Mouse (Mus musculus): ENCODE measurements around the gene Atp9a. TPM values are rescaled to one million over a fixed set of nuclear protein-coding genes. Genes with fewer than 3 reads are reported as not detected.
A peak's percentile ranks its signal among the peaks of the same experiment; 100 is the strongest.

The Atp9a gene
- polyA plus RNA-seq (2015; fragmentation: Nextera tagmentation; extraction: Ambion mirVana): 60.4 and 91.5 TPM in 2 replicates

GRCm38 (mm10) chr2:168742059-168742627 lies at the start of gene Atp9a:
Gene Atp9a, minus strand, starts transcription at chr2:168742409.
- Histone ChIP-seq H3K9ac (replicated peaks) (peak within 1 kb of the TSS; percentile 94), H3K4me3 (peak within 1 kb of the TSS; percentile 96), H3K27me3 (no peaks in the 10 kb centered on the region), H3K9me3 (no peaks in the 10 kb centered on the region), H3K4me1 (peaks cover 10% of the 10 kb centered on the region; the same call in 1 of the 2 replicates), H3K4me2 (replicated peaks) (peak within 1 kb of the TSS; percentile 67), H3K36me3 (no peaks in the 10 kb centered on the region), H3K27ac (replicated peaks) (peak within 1 kb of the TSS; percentile 97)
- 7% methylated on average over 29 of the region's 33 CpGs for whole genome bisulfite sequencing
- ATAC-seq (replicated peaks): peak; percentile 64

DNA sequence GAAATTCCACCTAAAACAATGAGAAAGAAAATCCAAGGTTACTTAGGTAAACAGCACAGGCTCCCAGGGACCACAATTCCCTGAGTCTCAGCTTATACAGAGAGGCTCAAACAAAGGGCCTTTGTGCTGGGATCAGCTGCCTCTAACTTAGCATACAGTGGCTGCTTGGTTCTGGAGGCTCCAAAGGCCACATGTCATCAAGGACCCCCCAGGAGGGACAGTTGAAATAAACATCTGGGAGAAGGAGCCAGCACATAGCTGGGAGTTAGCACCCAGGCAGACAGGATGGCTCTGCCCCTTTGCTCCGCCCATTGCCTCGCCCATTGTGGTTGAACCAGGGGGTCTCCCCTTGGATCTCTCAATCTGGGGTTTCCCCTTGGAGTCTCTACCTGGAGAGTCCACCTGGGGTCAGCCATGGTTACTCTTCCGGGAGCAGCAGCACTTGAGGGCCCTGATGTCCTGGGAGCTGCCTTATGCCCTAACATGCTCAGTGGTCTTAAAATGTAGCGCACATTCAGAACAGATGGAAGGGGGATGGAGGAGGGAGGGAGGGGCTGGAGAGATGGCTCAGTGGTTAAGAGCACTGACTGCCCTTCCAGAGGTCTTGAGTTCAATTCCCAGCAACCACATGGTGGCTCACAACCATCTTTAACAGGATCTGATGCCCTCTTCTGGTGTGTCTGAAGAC lies 49.0 kb upstream of the Atp9a start:
- Histone ChIP-seq H3K36me3 (no peaks in the 10 kb centered on the region), H3K4me1 (no peaks in the 10 kb centered on the region), H3K9ac (replicated peaks) (no peak overlapping the region), H3K4me2 (replicated peaks) (no peak overlapping the region), H3K27me3 (no peaks in the 10 kb centered on the region), H3K4me3 (no peak overlapping the region), H3K27ac (replicated peaks) (no peak overlapping the region), H3K9me3 (no peaks in the 10 kb centered on the region)
- WGBS: 71% methylated on average over 4 of the region's 4 CpGs
- no peak for ATAC-seq (replicated peaks)

- no peak overlapping the region for H3K9ac ChIP-seq (replicated peaks)
- ATAC-seq (replicated peaks): no peak
- H3K27me3 ChIP-seq: no peaks in the 10 kb centered on the region
- no peaks in the 10 kb centered on the region for H3K4me1 ChIP-seq
- no peak overlapping the region for H3K4me2 ChIP-seq (replicated peaks)
- no peak overlapping the region for H3K27ac ChIP-seq (replicated peaks)
- no peak overlapping the region for H3K4me3 ChIP-seq
- H3K9me3 ChIP-seq: no peaks in the 10 kb centered on the region
- WGBS: 96% methylated on average over 9 of the region's 9 CpGs
- H3K36me3 ChIP-seq: no peaks in the 10 kb centered on the region
Measured at GRCm38 (mm10) chr2:168786174-168786573, 44.0 kb upstream of the Atp9a start.

DNA sequence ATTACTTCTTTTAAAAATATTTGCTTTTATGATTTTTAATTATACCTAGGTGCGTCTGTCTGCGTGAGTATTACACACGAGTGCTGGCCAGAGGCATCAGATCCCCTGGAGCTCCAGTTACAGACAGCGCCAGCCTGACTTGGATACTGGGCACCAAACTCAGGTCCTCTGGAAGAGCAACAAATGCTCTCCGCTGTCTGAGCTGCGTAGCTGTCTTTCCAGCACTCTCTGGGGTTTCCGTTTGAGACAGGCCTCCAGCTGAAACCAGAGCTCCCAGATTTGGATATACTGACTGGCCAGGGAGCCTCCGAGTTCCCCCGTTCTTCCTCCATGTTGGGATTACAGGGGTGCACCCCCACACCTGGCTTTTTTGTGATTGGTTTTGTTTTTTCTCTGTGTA lies 38.4 kb upstream of the Atp9a start:
- Histone ChIP-seq H3K27ac (replicated peaks) (no peak overlapping the region), H3K4me3 (no peak overlapping the region), H3K36me3 (no peaks in the 10 kb centered on the region), H3K4me1 (peaks cover 6% of the 10 kb centered on the region; the same call in 1 of the 2 replicates), H3K9me3 (no peaks in the 10 kb centered on the region), H3K27me3 (no peaks in the 10 kb centered on the region), H3K9ac (replicated peaks) (no peak overlapping the region), H3K4me2 (replicated peaks) (no peak overlapping the region)
- no peak for ATAC-seq (replicated peaks)
- WGBS: 36% methylated on average over 9 of the region's 9 CpGs

- 15% methylated on average over 9 of the region's 9 CpGs for WGBS
- H3K27ac ChIP-seq (replicated peaks): no peak overlapping the region
- peaks cover 6% of the 10 kb centered on the region; the same call in 1 of the 2 replicates for H3K4me1 ChIP-seq
- no peak overlapping the region for H3K9ac ChIP-seq (replicated peaks)
- no peaks in the 10 kb centered on the region for H3K36me3 ChIP-seq
- no peaks in the 10 kb centered on the region for H3K9me3 ChIP-seq
- no peaks in the 10 kb centered on the region for H3K27me3 ChIP-seq
- H3K4me3 ChIP-seq: no peak overlapping the region
- ATAC-seq (replicated peaks): no peak
- no peak overlapping the region for H3K4me2 ChIP-seq (replicated peaks)
Measured at GRCm38 (mm10) chr2:168780024-168780423, 37.8 kb upstream of the Atp9a start.

DNA sequence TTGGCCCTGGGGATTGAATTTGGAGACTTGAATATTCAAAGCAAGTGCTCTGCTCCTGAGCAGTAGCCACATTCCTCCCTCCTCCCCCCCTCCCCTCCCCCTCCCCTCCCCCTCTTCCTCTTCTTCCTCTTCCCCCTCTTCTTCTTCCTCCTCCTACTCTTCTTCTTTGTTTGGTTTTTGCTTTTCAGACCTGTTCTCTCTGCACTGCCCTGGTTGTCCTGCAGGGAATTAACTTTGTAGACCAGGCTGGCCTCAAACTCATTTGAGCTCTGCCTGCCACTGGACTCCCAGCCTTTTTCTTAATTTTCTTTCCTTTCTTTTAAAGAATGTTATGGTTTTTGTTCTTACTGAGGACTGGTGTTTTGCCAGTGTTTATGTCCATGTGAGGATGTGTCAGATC lies 35.3 kb upstream of the Atp9a start:
- no peak overlapping the region for H3K4me2 ChIP-seq (replicated peaks)
- H3K4me1 ChIP-seq: peaks cover 6% of the 10 kb centered on the region; the same call in 1 of the 2 replicates
- no peaks in the 10 kb centered on the region for H3K27me3 ChIP-seq
- H3K27ac ChIP-seq (replicated peaks): no peak overlapping the region
- H3K9ac ChIP-seq (replicated peaks): no peak overlapping the region
- no peaks in the 10 kb centered on the region for H3K36me3 ChIP-seq
- H3K9me3 ChIP-seq: no peaks in the 10 kb centered on the region
- no peak overlapping the region for H3K4me3 ChIP-seq
- ATAC-seq (replicated peaks): no peak

DNA sequence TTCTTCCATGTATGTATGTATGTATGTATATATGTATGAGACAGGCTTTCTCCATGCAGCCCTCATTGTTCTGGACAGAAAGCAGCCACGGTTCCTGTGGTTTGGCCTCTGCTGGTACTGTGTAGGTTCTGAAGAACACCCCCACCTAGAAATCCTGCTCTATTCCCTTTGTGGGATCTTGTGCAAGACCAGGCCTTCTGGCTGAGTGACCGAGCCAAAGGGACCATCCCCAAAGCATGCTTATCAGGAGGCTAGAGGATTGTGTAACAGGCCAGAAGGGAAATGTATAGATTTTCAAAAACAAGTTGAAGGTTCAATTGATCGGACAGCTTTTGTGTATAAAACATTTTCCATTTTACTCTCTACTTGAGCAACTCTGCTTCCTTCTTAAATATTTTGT lies 34.0 kb upstream of the Atp9a start:
- no peak overlapping the region for H3K9ac ChIP-seq (replicated peaks)
- H3K27me3 ChIP-seq: no peaks in the 10 kb centered on the region
- no peaks in the 10 kb centered on the region for H3K36me3 ChIP-seq
- H3K9me3 ChIP-seq: no peaks in the 10 kb centered on the region
- H3K4me3 ChIP-seq: no peak overlapping the region
- WGBS: 81% methylated on average over 3 of the region's 3 CpGs
- ATAC-seq (replicated peaks): no peak
- peaks cover 6% of the 10 kb centered on the region; the same call in 1 of the 2 replicates for H3K4me1 ChIP-seq
- no peak overlapping the region for H3K27ac ChIP-seq (replicated peaks)
- H3K4me2 ChIP-seq (replicated peaks): no peak overlapping the region

GRCm38 (mm10) chr2:168769259-168769658 lies 27.1 kb upstream of the Atp9a start:
- H3K4me3 ChIP-seq: no peak overlapping the region
- H3K9me3 ChIP-seq: no peaks in the 10 kb centered on the region
- no peaks in the 10 kb centered on the region for H3K36me3 ChIP-seq
- peaks cover 31% of the 10 kb centered on the region for H3K4me1 ChIP-seq
- 33% methylated on average over 8 of the region's 8 CpGs for WGBS
- H3K4me2 ChIP-seq (replicated peaks): no peak overlapping the region
- no peak overlapping the region for H3K27ac ChIP-seq (replicated peaks)
- H3K9ac ChIP-seq (replicated peaks): no peak overlapping the region
- H3K27me3 ChIP-seq: peaks cover 52% of the 10 kb centered on the region
- ATAC-seq (replicated peaks): no peak

DNA sequence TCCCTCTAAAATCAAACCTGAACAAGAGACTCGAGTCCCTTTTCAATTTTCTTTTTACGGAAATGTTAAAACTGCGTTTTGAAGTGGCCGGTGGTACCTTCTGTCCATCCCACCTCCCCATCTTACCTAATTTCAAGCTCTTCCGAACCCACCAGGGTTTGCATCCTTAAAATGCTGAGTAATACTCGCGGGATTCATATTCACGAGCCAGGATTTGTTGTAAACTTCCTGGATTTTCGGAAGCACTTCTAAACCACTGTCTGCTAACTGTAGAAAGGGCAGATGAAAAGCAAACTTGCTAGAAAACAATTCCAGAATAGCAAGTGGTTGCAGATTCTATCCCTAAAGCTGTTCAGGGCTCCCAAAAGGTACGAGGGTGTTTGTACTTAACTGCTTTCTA lies 25.4 kb upstream of the Atp9a start, which contains the start of gene Sall4:
Gene Sall4, minus strand, starts transcription at position 362 of the 400 bp plus-strand sequence.
- no peaks in the 10 kb centered on the region for H3K9me3 ChIP-seq
- no peak for ATAC-seq (replicated peaks)
- no peak within 1 kb of the TSS for H3K27ac ChIP-seq (replicated peaks)
- H3K9ac ChIP-seq (replicated peaks): peak within 1 kb of the TSS; percentile 39
- WGBS: 14% methylated on average over 10 of the region's 10 CpGs
- H3K36me3 ChIP-seq: no peaks in the 10 kb centered on the region
- peaks cover 41% of the 10 kb centered on the region for H3K4me1 ChIP-seq
- H3K4me2 ChIP-seq (replicated peaks): peak within 1 kb of the TSS; percentile 80
- H3K4me3 ChIP-seq: peak within 1 kb of the TSS; percentile 48
- H3K27me3 ChIP-seq: peaks cover 60% of the 10 kb centered on the region

DNA sequence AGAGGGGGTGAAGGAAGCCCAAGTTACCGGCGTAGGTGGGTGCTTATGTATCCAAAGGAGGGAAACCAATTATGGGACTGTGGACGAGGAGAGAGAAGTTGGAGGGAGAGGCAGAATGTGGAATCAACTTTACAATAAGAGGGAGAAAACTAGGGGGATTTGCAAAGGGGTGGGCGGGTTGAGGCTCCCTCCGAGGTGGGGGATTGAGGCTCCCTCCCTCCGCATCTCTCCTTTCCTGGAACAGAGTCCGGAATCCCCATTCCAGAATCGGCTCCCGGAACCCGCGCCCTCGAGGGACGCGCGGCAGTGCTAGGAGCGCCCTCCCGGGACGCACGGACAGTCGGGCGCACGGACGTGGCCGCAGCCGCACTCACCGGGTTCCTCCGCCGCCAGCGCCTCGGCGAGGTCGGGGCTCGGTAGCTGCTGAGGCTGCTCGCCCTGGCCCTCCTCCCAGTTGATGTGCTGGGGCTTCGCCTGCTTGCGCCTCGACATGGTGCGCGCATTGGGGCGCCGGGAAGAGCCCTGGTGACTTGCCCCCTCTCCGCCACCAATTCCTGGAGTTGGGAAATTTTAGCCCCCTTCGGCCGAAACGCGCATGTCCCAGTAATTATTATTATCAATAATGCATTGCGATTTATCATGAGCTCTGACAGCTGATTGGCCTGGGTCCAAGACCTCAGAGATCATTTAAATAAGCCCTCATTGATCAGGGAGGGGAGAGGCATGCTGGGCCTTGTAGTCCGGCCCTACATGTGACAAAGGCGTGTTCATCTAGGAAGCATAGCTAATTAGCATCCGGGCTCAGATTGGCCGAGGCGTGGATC lies 24.5 kb upstream of the Atp9a start:
- under 1% methylated on average over 45 of the region's 52 CpGs for WGBS
- peak; percentile 76 for ATAC-seq (replicated peaks)
- Histone ChIP-seq H3K4me3 (peak overlapping the region; percentile 48), H3K9ac (replicated peaks) (peak overlapping the region; percentile 39), H3K27ac (replicated peaks) (no peak overlapping the region), H3K9me3 (no peaks in the 10 kb centered on the region), H3K4me2 (replicated peaks) (peak overlapping the region; percentile 80), H3K36me3 (no peaks in the 10 kb centered on the region), H3K4me1 (peaks cover 49% of the 10 kb centered on the region), H3K27me3 (peaks cover 62% of the 10 kb centered on the region)

DNA sequence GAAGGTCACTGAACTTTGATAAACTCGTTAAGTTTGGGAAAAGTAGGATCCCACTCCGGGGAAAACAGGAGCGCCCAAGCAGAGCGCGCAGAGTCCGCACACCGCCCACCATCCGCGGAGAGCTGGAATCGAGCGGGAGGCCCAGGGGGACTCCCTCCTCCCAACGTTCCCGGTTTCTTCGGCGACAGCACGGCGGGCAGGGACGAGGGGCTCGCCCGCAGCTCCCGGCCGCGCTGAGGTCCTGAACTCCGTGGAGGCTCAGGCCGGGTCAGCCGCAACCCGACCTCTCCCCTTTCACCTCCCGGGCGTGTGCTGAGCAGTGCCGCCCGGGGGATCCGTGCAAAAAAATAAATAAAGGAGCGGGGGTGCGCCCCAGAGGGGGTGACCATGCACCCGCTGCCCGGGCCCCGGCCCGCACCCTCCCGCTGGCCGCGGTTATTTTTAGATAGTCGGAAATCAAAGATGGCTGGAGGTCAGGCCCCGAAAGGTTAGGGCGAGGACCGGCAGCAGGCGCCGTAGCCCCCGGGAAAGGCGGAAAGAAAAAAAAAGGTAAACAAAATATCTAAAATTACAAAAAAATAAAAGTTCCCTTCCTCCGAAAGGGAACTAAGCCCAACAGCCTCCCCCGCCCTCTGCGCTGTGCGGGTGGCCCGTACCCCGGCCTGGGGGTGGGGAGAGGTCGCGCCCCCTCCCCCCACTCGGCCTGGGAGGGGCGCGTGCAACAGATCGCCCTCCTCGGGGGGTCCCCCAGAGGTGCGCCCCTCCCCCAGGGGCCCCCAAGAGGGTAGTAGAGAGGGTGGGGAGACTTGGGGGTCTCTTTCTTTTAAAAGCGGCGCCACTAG lies 23.7 kb upstream of the Atp9a start:
- Histone ChIP-seq H3K4me2 (replicated peaks) (peak overlapping the region; percentile 80), H3K36me3 (no peaks in the 10 kb centered on the region), H3K27ac (replicated peaks) (no peak overlapping the region), H3K9ac (replicated peaks) (peak overlapping the region; percentile 49), H3K4me1 (peaks cover 49% of the 10 kb centered on the region), H3K4me3 (peak overlapping the region; percentile 48), H3K27me3 (peaks cover 62% of the 10 kb centered on the region), H3K9me3 (no peaks in the 10 kb centered on the region)
- no peak for ATAC-seq (replicated peaks)
- WGBS: under 1% methylated on average over 63 of the region's 65 CpGs
